Mouse (Mus musculus) natural killer cell, adult 2 months (primary cell): ENCODE results near the gene Lrp1.

ENCODE experiments used
- DNase-seq, 2 experiments: peaks; one replicate each; pipeline ENCODE4 v3.0.0; 2022; ENCODE audit warnings: low spot score in 2 of 2

Lrp1 gene

DNA sequence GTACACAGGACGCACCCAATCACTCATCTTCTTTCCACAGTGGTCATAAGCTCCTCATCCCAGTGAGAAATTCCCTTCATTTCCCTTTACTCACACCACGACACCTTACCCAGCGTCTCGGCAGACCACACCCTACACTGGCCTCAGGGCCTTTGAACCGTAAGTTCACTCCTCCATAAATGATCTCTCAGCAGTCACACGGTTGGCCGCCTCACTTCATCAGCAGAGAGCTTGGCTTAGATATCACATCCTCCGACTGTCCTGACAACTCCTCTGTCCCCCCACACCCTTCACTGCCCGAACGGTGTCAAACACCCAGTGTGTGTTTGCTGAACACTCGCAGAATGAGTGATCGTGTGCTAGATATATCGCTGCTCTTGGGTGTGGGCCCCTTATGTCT is 28.1 kb downstream of the Lrp1 start:
- DNase-seq, result no peak

GRCm38 (mm10) chr10:127592423-127592822 is 28.5 kb downstream of the Lrp1 start:
- DNase-seq, result no peak

DNA sequence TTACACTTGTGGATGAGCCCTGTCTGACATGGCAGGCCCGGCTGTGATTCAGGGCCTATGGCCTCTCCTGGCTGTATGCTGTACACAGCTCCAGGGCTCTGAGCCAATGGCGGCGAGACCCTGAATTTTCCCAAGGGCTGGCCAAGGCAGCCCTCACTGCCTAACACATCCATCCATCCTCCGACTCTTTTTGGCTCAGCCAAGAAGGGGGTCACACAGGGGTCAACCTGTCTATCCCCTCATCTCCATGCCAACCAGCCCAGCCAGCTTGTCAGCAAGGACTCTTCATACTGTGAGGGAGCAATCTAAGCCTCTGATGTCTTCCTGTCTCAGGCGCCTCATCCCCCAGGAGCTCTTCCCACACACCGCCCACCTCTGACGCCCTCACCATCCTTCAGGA is 29.4 kb downstream of the Lrp1 start:
- DNase-seq, result no peak

GRCm38 (mm10) chr10:127590831-127591451 is 30.0 kb downstream of the Lrp1 start:
- DNase-seq, result no peak

DNA sequence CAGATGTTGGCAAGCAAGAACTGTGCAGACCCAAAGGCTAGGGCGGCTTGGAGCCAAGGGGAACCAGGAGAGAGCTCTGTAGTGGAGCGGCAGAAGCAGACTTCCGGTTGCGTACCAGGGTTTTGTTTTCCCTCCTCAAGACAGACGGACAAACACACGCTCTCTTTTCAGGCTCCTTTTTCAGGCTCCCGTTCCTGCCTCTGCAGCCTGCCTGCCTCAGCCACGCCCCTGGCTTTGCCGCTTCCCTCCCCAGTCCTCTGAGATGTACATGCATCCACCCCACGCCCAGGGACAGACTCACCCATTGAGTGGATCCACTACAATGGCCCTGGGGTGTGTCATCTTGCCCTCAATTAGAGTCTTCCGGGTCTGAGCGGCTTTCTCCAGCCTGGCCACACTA is 30.7 kb downstream of the Lrp1 start:
- no peak for DNase-seq

DNA sequence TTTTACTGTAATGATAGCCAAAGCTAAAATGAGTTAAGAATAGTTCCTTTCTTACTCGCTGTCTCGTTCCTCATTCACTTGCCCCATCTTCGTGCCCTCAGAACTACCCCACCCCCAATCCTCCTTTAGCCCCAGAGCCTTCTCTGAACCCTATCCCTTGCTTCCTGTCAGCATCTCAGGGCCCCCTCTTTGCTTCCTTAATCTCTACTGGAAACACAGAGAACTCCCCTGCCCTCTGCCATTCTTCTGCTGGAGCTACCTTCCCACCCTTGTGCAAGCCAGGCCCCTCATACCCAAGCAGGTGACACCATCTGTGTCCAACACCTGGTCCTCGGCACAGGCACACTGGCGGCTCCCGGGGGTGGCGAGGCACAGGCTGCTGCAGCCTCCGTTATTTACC is 33.2 kb downstream of the Lrp1 start:
- no peak for DNase-seq

DNA sequence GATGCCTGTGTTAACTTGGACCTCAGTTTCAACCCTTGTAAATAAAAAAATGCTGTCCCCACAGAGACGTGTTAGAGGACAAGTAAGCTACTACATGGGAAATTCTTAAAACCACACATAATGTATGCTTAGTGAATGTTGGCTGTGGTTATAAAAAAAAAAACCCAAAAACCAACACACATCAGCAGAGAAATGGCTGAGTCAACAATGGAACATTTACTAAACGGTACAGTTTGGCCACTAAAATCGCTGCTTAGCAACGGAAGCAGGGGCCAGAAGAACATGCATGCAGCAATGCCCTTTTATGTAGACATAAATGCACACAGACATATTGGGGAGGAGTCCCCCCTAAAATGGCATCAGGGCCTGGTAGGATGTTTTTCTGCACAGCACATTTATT is 34.7 kb downstream of the Lrp1 start:
- DNase-seq, result peak in 1 of 2 experiments; percentile 28

DNA sequence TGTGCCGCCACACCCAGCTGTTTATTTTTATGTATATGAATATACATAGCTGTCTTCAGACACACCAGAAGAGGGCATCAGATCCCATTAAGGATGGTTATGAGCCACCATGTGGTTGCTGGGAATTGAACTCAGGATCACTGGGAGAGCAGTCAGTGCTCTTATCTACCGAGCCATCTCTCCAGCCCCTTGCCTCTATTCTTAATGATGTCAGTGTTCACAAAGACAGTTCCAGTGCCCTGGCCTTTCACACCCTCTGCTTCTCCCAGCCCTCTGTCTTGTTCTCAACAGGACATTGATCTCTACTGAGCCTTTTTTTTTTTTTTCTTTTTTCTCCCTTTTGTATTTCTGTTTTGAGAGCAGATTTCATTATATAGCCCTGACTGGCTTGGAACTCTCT is 35.4 kb downstream of the Lrp1 start:
- DNase-seq, result no peak

- DNase-seq, result no peak
These were observed 37.3 kb downstream of the Lrp1 start for GRCm38 (mm10) chr10:127583649-127584048.

GRCm38 (mm10) chr10:127581291-127581690 is 39.7 kb downstream of the Lrp1 start:
- DNase-seq, result no peak

- no peak for DNase-seq
These were observed 43.0 kb downstream of the Lrp1 start for GRCm38 (mm10) chr10:127577982-127578381.

DNA sequence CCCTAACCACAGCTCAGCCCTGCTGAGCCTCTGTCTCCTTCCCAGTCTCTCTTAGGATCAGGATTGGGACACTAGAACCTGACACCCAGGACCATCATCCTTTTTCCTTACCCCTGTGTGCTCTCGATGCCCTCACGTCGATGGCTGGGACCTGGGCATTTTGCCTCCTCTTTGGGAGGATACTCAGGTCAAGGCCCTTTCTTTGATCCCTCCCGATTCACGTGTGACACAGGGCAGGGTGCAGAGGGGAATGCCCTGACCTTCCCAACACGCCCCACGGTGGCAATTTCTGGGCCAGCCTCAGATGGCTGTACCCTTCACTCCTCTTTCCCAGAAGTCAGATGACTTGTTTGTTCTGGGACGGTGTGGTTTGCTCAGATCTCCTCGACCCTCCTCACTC is 43.8 kb downstream of the Lrp1 start:
- DNase-seq, result no peak

- peak; percentile 39 to 53 for DNase-seq
These were observed 44.5 kb downstream of the Lrp1 start for GRCm38 (mm10) chr10:127576381-127576961.

GRCm38 (mm10) chr10:127575741-127576140 is 45.2 kb downstream of the Lrp1 start:
- no peak for DNase-seq

GRCm38 (mm10) chr10:127572281-127572680 is 48.7 kb downstream of the Lrp1 start:
- no peak for DNase-seq

DNA sequence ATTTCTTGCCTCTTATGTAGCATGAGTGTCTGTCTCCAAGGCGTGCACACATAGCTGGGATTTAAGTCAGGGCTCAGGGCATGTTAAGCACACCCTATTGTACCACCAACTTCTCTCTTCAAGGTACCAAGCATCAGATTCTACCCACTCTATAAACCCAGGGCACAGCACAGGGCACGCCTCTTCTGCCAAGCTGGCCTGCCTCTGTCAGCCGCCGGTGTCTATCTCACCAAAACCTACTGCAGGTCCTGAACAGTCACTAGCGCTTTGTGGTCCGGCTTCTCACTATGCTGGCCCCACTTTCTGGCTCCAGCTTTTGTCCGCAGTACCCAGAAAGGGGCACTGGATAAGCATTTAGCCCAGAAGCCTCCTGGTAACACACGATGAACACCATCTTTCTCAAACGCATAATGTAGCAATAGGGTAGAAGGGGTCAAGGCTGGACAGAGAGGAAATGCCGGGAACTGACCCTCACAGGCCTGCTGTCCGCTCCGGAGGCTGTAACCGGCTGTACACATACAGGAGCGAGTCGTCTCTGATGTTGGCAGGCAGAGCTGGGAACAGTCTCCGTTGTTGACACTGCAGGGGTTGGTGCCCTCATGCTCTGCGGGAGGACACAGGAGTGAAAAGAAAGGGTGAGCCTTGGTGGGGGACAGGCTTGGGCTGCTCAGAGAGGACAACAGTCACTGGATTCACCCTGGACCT is 49.9 kb downstream of the Lrp1 start:
- DNase-seq, result no peak

DNA sequence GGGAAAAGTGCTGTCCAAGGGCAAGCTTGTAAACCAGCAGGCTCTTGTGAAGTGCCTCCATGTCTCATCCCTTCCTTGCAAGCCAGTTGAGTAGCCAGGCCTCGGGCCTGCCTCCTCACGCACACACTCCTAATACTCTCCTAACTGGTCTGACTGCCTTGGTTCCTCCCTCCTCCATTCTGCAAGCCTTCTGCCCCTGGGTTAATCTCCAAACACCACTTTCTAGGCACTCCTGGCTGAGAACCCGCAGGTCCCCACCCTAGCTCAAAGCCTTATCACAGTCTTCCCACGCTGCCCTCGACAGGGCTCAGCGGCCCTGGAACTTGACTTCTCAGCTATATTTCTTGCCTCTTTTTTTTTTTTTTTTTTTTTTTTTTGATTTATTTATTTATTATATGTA is 50.6 kb downstream of the Lrp1 start:
- no peak for DNase-seq

DNA sequence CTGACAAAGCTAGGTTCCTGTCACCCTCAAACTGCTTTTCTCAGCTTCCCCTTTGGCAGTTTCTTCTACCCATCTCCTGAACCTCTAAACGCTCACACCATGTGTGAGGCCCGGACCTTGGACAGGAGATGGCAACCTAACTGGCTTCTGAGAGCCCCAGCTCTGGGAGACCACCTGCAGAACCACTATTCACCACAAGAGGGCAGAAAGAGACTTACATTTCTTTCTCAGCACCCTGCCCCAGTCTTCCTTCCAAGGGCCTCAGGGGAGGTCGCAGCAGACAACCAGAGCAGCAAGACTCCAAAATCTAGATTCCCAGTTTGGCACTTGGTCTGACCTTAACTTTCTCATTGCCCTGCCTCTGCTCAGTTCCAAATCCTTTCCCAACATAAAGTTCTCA is 51.5 kb downstream of the Lrp1 start:
- peak; percentile 69 to 74 for DNase-seq

DNA sequence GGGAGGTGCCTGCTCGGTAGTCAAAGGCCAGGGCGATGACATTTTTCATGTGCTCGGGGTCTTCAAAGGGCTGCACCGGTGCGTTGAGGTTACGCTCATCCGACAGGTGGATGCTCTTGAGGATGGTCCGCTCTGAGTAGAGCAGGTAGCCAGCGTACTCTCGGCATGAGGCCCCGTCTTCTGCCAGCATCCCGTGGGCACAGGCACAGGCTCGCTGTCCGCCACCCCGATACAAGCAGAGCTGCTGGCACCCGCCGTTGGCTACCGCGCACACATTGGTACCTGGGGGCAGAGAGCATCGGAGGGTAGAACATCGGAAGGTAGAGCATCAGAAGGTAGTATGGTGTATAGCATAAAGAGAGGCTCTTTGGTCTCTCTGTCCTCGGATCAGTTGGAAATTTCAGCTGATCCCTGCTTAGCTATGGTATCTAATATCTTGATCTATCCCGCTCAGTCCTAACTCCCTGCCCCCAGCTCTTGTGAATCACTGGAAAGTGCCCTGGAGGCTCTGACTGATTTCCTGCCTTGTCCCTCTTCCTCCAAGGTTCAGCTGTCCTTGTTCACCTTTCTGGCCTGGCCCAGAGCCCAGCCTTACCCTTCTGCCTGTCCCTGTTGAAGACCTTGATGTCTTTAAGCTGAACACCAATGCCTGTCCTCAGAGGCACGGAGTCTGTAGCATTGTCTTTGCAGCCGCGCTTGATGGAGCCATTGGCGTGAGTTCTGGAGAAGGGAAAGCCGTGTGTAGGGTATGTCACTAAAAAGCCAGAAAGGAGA is 54.2 kb downstream of the Lrp1 start:
- DNase-seq, result no peak

- DNase-seq, result no peak
These were observed 56.6 kb downstream of the Lrp1 start for GRCm38 (mm10) chr10:127564301-127564700.

- DNase-seq, result no peak
These were observed 57.1 kb downstream of the Lrp1 start for GRCm38 (mm10) chr10:127563840-127564239.

GRCm38 (mm10) chr10:127561145-127561544 is 59.8 kb downstream of the Lrp1 start:
- no peak for DNase-seq

- no peak for DNase-seq
These were observed 63.6 kb downstream of the Lrp1 start for GRCm38 (mm10) chr10:127557397-127557796.
